Mouse (Mus musculus) left cerebral cortex, adult 2 months (tissue): Measurements from ENCODE around the gene Sdk1. TPM values are rescaled to one million over a fixed set of nuclear protein-coding genes. Genes with fewer than 3 reads are reported as not detected.

Experiments used
- DNase-seq, 2 experiments: peaks; one replicate each; pipeline ENCODE4 v3.0.0; 2021 to 2022; ENCODE audit warnings: low spot score in 2 of 2, mixed read lengths in 1 of 2; ENCODE audit errors: extremely low spot score in 1 of 2
- H3K27ac ChIP-seq: fragments of 200-600 bp; 2 replicates; pipeline ENCODE4 v1.8.1; 2022
- H3K4me3 ChIP-seq: fragments of 200-600 bp; 2 replicates; pipeline ENCODE4 v1.8.1; 2022
- CTCF ChIP-seq: fragments of 200-600 bp; IDR thresholded peaks from 2 replicates; pipeline ENCODE4 v1.8.1; 2022; ENCODE audit warnings: antibody characterized with exemption, mild to moderate bottlenecking, moderate library complexity
- intact Hi-C: fragments of 180-260 bp; cut with DNase I; formaldehyde crosslinking; loops from one replicate; pipeline ENCODE4 v1.15.1; 2025
- total RNA-seq, 2 experiments: library from RNA; stranded (reverse); gene quantifications; 2 replicates each; pipeline ENCODE4 v1.2.3; 2021

Sdk1 gene
- total RNA-seq, 2 experiments from 2014 or later = 9.4 to 9.9 TPM

GRCm38 (mm10) chr5:142220851-142221503 lies 979.7 kb downstream of the Sdk1 start:
- TF ChIP-seq CTCF = peak; percentile 58
- intact Hi-C loops = no loop called here
- no peak for DNase-seq
- no peak overlapping the region for H3K27ac ChIP-seq
- H3K4me3 ChIP-seq = no peak overlapping the region

GRCm38 (mm10) chr5:142228957-142229810 lies 987.9 kb downstream of the Sdk1 start:
- no peak for TF ChIP-seq CTCF
- DNase-seq = no peak
- intact Hi-C loops = no loop called here
- Histone ChIP-seq H3K27ac (no peak overlapping the region), H3K4me3 (no peak overlapping the region)

DNA sequence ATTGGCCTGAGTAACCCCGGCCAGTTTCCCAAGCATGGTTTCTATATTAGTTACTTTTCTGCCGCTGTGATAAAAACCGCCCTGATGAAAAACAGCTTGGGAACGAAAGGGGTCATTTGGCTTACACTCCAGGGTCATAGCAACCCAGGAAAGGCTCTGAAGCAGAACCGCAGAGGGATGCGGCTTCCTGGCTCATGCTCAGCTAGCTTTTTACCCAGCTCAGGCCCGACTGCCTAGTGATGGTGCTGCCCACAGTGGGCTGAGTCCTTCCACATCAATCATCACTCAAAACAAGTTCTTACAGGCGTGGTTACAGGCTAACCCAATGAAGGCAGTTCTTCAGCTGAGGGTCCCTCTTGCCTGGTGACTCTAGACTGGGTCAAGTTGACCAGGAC lies 988.5 kb downstream of the Sdk1 start:
- intact Hi-C loops = no loop called here
- no peak for DNase-seq
- no peak for TF ChIP-seq CTCF
- Histone ChIP-seq H3K27ac (no peak overlapping the region), H3K4me3 (no peak overlapping the region)

DNA sequence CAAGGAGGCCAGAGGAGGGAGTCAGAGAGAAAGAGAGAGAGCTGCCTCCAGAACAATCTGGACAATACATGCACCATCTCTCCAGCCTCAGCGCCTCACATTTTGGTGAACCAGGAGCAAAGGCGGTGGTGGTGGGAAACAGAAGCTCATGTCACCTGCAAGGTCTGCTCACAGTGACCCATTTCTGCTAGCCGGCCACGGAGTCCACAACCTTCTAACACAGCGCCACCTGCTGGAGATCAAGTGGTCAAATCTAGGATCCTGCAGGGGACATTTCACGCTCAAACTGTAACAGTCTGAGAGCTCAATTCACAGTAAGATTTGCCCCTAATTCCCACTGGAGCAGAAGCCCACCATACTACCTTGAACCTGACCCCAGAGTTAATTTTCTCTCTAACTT lies 999.0 kb downstream of the Sdk1 start:
- intact Hi-C loops = no loop called here
- DNase-seq = no peak
- no peak overlapping the region for H3K27ac ChIP-seq
- H3K4me3 ChIP-seq = no peak overlapping the region
- no peak; the same call in 1 of the 2 replicates for TF ChIP-seq CTCF

DNA sequence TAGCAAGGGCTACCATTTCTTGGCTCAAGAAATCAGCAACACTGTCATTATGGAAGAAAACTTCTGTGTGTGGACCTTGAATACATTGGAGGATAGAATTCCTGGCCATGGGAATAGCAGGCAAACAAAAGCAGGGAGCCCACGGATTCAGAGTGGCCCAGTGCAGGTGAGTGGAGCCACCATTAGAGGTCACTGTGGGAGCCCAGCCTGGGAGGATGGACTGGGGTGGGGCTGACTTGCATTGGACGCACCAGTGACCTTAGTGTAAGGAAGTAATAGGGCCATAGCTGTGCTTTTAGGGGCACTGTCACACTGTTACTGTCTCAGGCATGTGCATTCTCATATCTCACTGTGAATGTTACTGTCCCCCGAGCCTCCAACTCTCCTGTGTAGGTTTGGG lies 1001.3 kb downstream of the Sdk1 start:
- no peak; the same call in 1 of the 2 replicates for TF ChIP-seq CTCF
- intact Hi-C loops = no loop called here
- DNase-seq = no peak
- Histone ChIP-seq H3K27ac (no peak overlapping the region), H3K4me3 (no peak overlapping the region)

DNA sequence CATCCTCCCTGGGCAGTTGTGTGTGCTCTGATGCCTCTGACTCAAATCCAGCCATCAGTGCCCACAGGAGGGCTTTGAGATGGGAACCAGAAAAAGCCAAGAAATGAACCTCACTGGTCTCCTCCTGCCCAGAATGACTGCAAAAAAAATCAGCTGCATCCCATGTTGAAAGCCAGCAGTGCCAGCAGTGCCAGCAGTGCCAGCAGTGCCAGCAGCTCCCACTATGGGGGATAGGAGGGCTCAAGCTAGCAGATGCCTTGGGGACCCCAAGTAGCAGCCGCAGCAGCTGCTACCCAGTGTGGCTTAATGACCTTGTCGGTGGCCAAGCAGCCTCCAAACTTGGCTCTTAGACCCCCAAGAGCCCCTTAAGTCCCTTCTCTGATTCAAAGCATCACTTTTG lies 1001.8 kb downstream of the Sdk1 start:
- H3K27ac ChIP-seq = no peak overlapping the region
- no peak overlapping the region for H3K4me3 ChIP-seq
- DNase-seq = no peak
- intact Hi-C loops = no loop called here
- TF ChIP-seq CTCF = no peak

DNA sequence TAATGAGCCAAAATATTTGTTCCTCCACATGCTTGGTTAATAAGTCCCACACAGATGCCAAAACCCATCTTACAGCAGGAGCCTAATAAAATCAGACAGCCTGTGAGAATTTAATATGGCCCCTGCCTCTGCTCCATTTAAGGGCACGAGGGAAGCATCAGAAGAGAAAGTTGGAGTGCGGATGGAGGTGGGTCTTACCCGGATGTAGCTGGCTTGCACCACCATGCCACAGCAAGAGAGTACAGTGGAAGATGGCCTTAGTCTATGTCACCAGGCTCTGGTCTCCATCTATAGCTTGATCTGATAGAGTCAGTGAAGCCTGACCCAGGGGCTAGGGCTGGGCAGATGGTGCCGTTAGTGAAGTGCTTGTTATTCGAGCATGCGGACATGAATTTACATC lies 1014.9 kb downstream of the Sdk1 start:
- H3K4me3 ChIP-seq = no peak overlapping the region
- TF ChIP-seq CTCF = no peak
- intact Hi-C loops = no loop called here
- DNase-seq = no peak
- no peak overlapping the region for H3K27ac ChIP-seq

GRCm38 (mm10) chr5:142258716-142259115 lies 1017.4 kb downstream of the Sdk1 start:
- intact Hi-C loops = loop anchor here (2.0 kb wide), 1 partner anchor 56 kb away; no protein-coding TSS in a partner anchor
- no peak for DNase-seq
- Histone ChIP-seq H3K4me3 (no peak overlapping the region), H3K27ac (no peak overlapping the region)
- no peak for TF ChIP-seq CTCF

DNA sequence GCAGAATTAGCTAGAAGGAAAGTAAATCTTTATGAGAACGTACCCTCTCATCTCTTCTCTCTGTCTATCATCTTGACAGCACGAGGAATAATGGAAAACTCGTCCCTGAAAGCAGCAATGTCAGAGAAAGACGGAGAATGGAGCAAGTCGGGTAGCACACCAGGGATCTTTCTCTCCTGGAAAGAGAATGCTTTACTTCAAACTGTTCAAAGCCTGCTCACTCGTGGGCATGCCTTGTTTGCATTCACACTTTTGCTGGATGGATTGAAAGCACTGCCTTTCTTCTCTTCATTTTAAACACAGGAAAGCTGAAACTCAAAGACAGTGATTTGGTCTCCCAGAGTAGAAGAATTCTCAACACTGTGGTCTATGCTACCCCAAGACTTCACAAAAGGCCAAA lies 1020.8 kb downstream of the Sdk1 start:
- H3K27ac ChIP-seq = no peak overlapping the region
- TF ChIP-seq CTCF = no peak
- intact Hi-C loops = no loop called here
- DNase-seq = no peak
- H3K4me3 ChIP-seq = no peak overlapping the region

Other genes with a start within 250 kb of the Sdk1 start
- gene Card11, start 240.9 kb upstream of the Sdk1 start, total RNA-seq = under 1 TPM; 0.18 to 0.33 TPM